Mouse (Mus musculus) urinary bladder, postnatal 36 days (tissue): Measurements from ENCODE around the gene Gm20388.

Experiments used
- DNase-seq, 2 experiments: peaks; one replicate each; pipeline ENCODE4 v3.0.0; 2022; ENCODE audit warnings: low spot score in 2 of 2, mixed read lengths in 1 of 2

Gene Gm20388

GRCm38 (mm10) chr8:124200400-124200799, 4289.8 kb downstream of the Gm20388 start:
- peak in 1 of 2 experiments; percentile 51 for DNase-seq

GRCm38 (mm10) chr8:124201706-124202105, 4291.1 kb downstream of the Gm20388 start:
- DNase-seq: peak in 1 of 2 experiments; percentile 35

GRCm38 (mm10) chr8:124202895-124203294, 4292.3 kb downstream of the Gm20388 start:
- DNase-seq: peak; percentile 49 to 55

- no peak for DNase-seq
Observed at GRCm38 (mm10) chr8:124204001-124204601, 4293.5 kb downstream of the Gm20388 start.

GRCm38 (mm10) chr8:124212148-124212547, 4301.5 kb downstream of the Gm20388 start:
- DNase-seq: no peak

GRCm38 (mm10) chr8:124216951-124217350, 4306.3 kb downstream of the Gm20388 start:
- DNase-seq: no peak

- DNase-seq: no peak
Observed at GRCm38 (mm10) chr8:124229883-124230282, 4319.2 kb downstream of the Gm20388 start.

GRCm38 (mm10) chr8:124230496-124231175, 4320.0 kb downstream of the Gm20388 start:
- no peak for DNase-seq

GRCm38 (mm10) chr8:124231176-124231484, 4320.5 kb downstream of the Gm20388 start, which contains the start of gene Galnt2:
TSS of gene Galnt2 (plus strand) at chr8:124231391.
- peak; percentile 78 to 88 for DNase-seq

- DNase-seq: peak in 1 of 2 experiments; percentile 48
Observed at GRCm38 (mm10) chr8:124231485-124232279, 4321.0 kb downstream of the Gm20388 start.

GRCm38 (mm10) chr8:124232280-124232600, 4321.6 kb downstream of the Gm20388 start:
- DNase-seq: no peak

- no peak for DNase-seq
Observed at GRCm38 (mm10) chr8:124234496-124234895, 4323.9 kb downstream of the Gm20388 start.

GRCm38 (mm10) chr8:124235536-124235935, 4324.9 kb downstream of the Gm20388 start:
- DNase-seq: no peak

GRCm38 (mm10) chr8:124239350-124239749, 4328.7 kb downstream of the Gm20388 start:
- DNase-seq: no peak

- no peak for DNase-seq
Observed at GRCm38 (mm10) chr8:124240932-124241331, 4330.3 kb downstream of the Gm20388 start.

GRCm38 (mm10) chr8:124242208-124242607, 4331.6 kb downstream of the Gm20388 start:
- DNase-seq: no peak

GRCm38 (mm10) chr8:124242913-124243312, 4332.3 kb downstream of the Gm20388 start:
- DNase-seq: no peak

GRCm38 (mm10) chr8:124247581-124247980, 4336.9 kb downstream of the Gm20388 start:
- no peak for DNase-seq

- DNase-seq: no peak
Observed at GRCm38 (mm10) chr8:124248688-124249087, 4338.0 kb downstream of the Gm20388 start.

- DNase-seq: no peak
Observed at GRCm38 (mm10) chr8:124250255-124250654, 4339.6 kb downstream of the Gm20388 start.

- DNase-seq: peak in 1 of 2 experiments; percentile 48
Observed at GRCm38 (mm10) chr8:124250785-124251184, 4340.1 kb downstream of the Gm20388 start.

- DNase-seq: no peak
Observed at GRCm38 (mm10) chr8:124252533-124252950, 4341.9 kb downstream of the Gm20388 start.

- no peak for DNase-seq
Observed at GRCm38 (mm10) chr8:124253939-124254338, 4343.3 kb downstream of the Gm20388 start.
